Mouse (Mus musculus): ENCODE measurements at regions not wholly inside any gene's neighbourhood (a gene's known extent, or its start where the extent isn't known, plus 50 kb on each side); places are given as distances from the start of the nearest gene placed in this dataset.

- peak in 1 of 2 experiments; percentile 6 for DNase-seq
These were observed 126.2 kb upstream of the Pcsk2 start for GRCm38 (mm10) chr2:143419791-143420190.

GRCm38 (mm10) chr2:143450680-143451079, 95.3 kb upstream of the Pcsk2 start:
- no peak for DNase-seq

DNA sequence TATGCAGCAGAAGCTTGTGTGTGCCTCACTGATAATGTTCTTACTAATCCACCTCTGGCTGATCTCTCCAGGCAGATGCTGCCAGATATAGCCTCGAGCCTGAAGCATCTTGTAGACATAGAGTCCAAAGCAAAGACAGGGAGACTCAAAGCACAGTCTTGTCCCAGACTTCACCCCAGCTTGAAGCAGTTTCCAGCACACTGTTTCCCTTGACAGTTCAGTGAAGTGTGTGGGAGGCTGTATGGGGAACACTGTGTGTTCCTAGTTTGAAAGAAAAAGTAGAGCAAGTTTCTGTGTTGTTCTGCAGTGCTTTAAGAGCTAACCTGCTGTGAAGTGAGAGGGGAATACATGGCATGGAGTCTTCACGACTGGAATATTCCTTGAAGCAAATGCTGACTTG, 94.7 kb upstream of the Pcsk2 start:
- DNase-seq, result no peak

- DNase-seq, result no peak
These were observed 94.3 kb upstream of the Pcsk2 start for GRCm38 (mm10) chr2:143451661-143452060.

- no peak for DNase-seq
These were observed 78.0 kb upstream of the Pcsk2 start for GRCm38 (mm10) chr2:143467936-143468335.

DNA sequence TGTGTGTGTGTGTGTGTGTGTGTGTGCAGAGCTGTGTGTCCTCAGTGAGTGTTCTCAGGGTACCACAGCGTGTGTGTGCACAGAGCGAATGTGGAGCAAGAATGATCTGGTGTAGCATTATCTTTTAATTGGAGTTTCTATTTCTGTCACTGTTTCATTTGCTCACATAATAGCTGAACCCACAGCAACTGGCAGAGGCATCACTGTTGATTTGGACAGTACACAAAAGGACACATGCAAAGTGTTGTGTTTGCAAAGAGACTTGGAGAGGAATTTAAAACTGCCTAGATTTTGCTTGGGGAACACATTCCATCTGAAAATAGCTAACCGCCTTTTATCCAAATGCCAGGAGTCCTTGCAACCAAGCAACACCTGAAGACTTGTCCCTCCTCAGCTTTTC, 74.6 kb upstream of the Pcsk2 start:
- DNase-seq, result no peak

GRCm38 (mm10) chr2:143490830-143491229, 55.1 kb upstream of the Pcsk2 start:
- no peak for DNase-seq
